Mouse (Mus musculus) testis, postnatal 10 days (tissue): ENCODE measurements around the gene Gm21903.
"Not testable (repeated sequence)": the region's sequence is repeated elsewhere in the genome, so short reads cannot be mapped to it uniquely, and the experiment has no call there.

Source experiments
- DNase-seq: peaks from one replicate; pipeline ENCODE4 v3.0.0; 2021; ENCODE audit warnings: low spot score

Gm21903 gene

DNA sequence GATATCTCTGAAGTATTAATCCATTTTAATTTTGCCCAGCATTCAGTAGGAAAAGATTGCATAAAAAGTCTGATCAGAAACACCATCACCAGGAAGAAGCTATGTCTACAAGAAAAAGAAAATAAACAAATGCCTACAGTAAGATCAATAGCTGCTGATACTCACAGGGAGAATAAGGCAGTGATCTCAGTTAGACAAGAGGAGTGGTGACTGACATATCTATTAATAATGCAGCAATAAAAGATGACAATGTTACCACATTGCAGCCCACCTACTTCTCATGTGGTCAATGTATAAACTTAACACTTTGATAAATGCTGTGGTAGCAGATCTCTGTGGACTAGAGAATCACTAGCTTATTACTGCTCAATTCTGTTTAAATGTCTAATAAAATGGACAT lies at the start of gene Gm21903:
Gene Gm21903, minus strand, starts transcription at position 101 of the 400 bp plus-strand sequence.
- DNase-seq, result no peak

DNA sequence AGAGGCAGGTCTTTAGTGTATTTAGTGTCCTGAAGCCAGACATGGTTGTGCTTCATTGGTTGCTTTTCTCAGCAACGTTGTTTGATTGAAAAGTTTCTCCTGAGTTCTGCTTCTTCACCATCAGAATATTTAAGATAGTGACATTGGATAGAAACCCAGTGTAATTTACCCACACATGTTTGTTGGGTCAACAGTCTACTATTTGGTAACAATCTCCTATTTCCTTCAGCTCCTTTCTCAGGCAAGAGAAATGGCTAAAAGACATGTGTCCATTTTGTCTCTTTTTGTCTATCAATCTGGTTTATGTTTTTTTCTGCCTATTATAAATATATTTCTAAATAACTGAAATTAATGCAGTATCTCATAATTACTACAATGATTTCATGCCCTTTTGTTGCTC lies 33.8 kb upstream of the Gm21903 start, which contains the start of gene Esp23:
Gene Esp23, minus strand, starts transcription at position 101 of the 400 bp plus-strand sequence.
- no peak for DNase-seq

DNA sequence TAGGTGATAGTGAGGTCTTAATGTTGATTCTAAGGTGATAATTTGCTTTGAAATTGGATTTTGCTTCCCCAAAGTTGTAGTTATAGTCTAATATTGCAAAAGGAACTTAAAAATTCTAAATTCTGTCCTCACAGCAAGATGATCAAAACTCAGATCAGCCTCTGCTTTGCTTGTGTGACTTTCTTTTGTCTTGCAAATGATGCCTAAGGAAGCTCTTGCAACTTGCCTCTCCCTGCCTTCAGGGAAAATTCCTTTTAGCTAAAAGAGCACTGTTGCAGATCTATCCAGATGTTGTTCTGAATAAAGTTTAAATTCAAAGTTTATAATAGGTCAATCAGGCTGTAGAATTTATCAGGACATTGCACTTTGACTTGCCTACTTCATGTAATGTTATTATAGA lies 20.5 kb upstream of the Gm21903 start:
- DNase-seq, result no peak

DNA sequence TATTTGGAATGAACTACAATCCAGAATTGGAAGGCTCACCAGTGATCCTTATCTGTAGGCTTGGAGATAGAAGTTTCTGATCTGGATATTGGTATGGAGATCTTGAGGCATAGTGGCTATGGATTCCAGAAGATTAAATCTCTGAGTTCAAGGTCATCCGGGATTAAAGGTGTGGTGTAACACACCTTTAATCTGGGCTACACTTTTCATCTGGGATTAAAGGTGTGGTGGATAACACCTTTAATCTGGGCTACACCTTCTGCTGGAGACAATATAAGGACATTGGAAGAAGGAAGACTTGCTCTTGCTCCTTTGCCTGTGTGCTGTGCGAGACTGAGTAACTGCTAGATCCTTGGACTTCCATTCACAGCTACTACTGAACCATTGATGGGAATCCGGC lies 6.7 kb downstream of the Gm21903 start, which contains the start of gene Esp24:
Gene Esp24, plus strand, starts transcription at position 301 of the 400 bp plus-strand sequence.
- DNase-seq, result not testable (repeated sequence)

DNA sequence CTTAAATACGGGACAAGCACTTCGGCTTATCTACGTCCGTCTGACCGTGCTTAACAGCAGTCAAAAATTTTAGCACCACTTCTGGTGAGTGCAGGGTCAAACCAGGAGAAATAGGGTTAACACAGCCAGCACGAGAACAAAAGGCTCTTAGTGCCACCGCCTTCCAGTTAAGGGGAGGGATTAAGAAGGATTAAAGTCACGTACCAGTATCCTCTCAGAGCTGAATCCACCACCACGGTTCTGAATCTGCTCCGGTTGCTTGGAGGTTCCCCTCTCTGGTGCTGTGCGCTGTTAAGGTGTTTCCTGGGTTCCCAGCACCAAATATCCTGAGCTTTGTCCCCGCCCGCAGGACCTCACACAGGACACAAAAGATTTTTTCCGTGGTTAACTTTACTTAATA lies 26.0 kb downstream of the Gm21903 start:
- DNase-seq, result no peak

DNA sequence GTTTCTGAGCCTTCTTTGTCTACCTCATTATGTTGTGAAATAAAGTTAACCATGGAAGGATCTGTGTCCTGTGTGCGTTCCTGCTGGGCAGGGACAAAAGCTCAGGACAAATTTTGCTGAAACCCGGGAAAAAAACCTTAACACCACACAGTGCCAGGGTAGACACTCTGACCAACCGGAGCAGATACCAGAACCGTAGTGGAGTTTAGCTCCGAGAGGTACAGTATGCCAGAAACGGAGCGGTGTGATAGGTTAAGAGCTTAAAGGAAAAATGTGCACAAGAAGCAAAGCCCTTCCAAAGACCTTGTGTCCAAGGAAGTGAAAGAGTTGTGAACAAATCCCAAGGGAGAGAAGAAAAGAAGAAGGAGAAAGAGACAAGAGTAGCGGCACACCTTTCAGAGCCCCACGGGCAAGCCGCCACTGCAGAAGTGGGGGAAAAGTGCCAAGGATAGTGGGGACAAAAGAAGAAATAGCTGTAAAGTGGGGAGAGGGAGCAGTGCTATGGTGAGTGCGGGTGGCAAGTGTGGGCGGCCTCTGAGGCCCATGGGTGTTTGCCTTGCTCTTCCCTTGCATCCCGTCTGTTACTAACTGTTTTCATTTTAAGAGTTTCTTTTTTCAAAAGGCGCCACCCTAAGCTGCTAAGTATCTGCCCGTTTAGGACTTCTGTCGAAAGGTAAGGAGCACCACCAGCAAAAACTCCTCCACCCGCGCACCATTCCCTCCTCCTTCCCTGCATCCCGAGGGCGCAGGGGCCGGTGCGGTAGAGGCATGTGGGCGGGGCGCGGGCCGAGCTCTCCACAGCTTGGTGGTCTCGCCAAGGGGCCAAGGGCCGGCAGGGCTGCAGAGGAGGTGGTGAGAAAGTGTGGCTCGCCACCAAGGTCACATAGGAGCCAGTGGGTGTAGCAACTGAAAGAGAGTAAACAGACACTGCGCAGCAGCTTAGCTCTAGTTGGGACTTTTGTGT lies 32.2 kb downstream of the Gm21903 start:
- DNase-seq, result no peak

DNA sequence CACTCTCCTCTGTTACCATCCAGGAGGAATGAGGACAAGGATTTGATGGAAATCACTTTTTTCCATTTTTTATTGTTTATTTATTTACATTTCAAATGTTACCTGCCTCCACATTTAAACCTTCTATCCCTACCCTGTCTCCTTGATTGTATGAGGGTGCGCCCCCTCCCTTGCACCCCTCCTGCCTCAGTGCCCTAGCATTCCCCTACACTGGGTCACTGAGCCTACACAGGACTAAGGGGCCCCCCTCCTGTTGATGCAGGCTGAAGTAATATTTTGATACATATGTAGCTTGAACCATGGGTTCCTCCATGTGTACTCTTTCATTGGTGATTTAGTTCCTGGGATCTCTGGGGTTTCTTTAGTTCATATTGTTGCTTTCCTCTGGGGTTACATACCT lies 33.3 kb downstream of the Gm21903 start:
- no peak for DNase-seq
